Mouse (Mus musculus): ENCODE data around the gene Cdcp2. TPM values are rescaled to one million over a fixed set of nuclear protein-coding genes. Genes with fewer than 3 reads are reported as not detected.

Gene Cdcp2
- polyA plus RNA-seq, 1 experiment from 2014 or later = not detected

GRCm38 (mm10) chr4:107159166-107159773 is 62.6 kb downstream of the Cdcp2 start:
- 82% methylated on average over 11 of the region's 11 CpGs for WGBS (ENCODE audit: insufficient replicate concordance)
- no peak overlapping the region for H3K9ac ChIP-seq (ENCODE audit: low read depth, low read length)
- H3K4me1 ChIP-seq (ENCODE audit: control insufficient read depth, low read depth, low read length) = no peaks in the 10 kb centered on the region
- H3K4me2 ChIP-seq (ENCODE audit: low read depth, low read length) = no peak overlapping the region
- no peaks in the 10 kb centered on the region; the same call in 1 of the 2 replicates for H3K36me3 ChIP-seq (ENCODE audit: control insufficient read depth, insufficient read depth)
- no peak overlapping the region for H3K4me3 ChIP-seq (ENCODE audit: low read depth, low read length)
- no peak for ATAC-seq (ENCODE audit: low read depth)
- no peaks in the 10 kb centered on the region for H3K9me3 ChIP-seq (replicated peaks; ENCODE audit: control insufficient read depth, low read length)
- no peak overlapping the region for H3K27ac ChIP-seq (ENCODE audit: low read length)
- no peaks in the 10 kb centered on the region for H3K27me3 ChIP-seq (ENCODE audit: control insufficient read depth, insufficient read depth, low read depth, low read length)

GRCm38 (mm10) chr4:107160181-107160580 is 63.5 kb downstream of the Cdcp2 start:
- ATAC-seq (ENCODE audit: low read depth) = no peak
- H3K9me3 ChIP-seq (replicated peaks; ENCODE audit: control insufficient read depth, low read length) = no peaks in the 10 kb centered on the region
- no peaks in the 10 kb centered on the region for H3K4me1 ChIP-seq (ENCODE audit: control insufficient read depth, low read depth, low read length)
- H3K4me2 ChIP-seq (ENCODE audit: low read depth, low read length) = no peak overlapping the region
- no peak overlapping the region for H3K9ac ChIP-seq (ENCODE audit: low read depth, low read length)
- H3K27me3 ChIP-seq (ENCODE audit: control insufficient read depth, insufficient read depth, low read depth, low read length) = no peaks in the 10 kb centered on the region
- H3K27ac ChIP-seq (ENCODE audit: low read length) = no peak overlapping the region
- peaks cover 4% of the 10 kb centered on the region for H3K36me3 ChIP-seq (ENCODE audit: control insufficient read depth, insufficient read depth)
- no peak overlapping the region for H3K4me3 ChIP-seq (ENCODE audit: low read depth, low read length)
- 80% methylated on average over 8 of the region's 8 CpGs for WGBS (ENCODE audit: insufficient replicate concordance)

Other genes starting within 250 kb of the Cdcp2 start
- 27.4 and 31.5 TPM in 2 replicates for gene Ssbp3, start 186.2 kb upstream of the Cdcp2 start, polyA plus RNA-seq (2015; fragmentation: Nextera tagmentation; extraction: Ambion mirVana)
- gene Mrpl37, start 30.0 kb upstream of the Cdcp2 start, polyA plus RNA-seq (2015; fragmentation: Nextera tagmentation; extraction: Ambion mirVana) = 45.5 and 47.7 TPM in 2 replicates
- gene Cyb5rl, start 29.9 kb upstream of the Cdcp2 start, polyA plus RNA-seq (2015; fragmentation: Nextera tagmentation; extraction: Ambion mirVana) = 1.3 and 1.8 TPM in 2 replicates
- 196 and 197 TPM in 2 replicates for gene Tmem59, start 81.5 kb downstream of the Cdcp2 start, polyA plus RNA-seq (2015; fragmentation: Nextera tagmentation; extraction: Ambion mirVana)
- 11.7 and 19.8 TPM in 2 replicates for gene Tceanc2, start 82.2 kb downstream of the Cdcp2 start, polyA plus RNA-seq (2015; fragmentation: Nextera tagmentation; extraction: Ambion mirVana)
- not detected in 2 replicates for gene Ldlrad1, start 112.3 kb downstream of the Cdcp2 start, polyA plus RNA-seq (2015; fragmentation: Nextera tagmentation; extraction: Ambion mirVana)
- gene Lrrc42, start 156.6 kb downstream of the Cdcp2 start, polyA plus RNA-seq (2015; fragmentation: Nextera tagmentation; extraction: Ambion mirVana) = 13.6 and 14.4 TPM in 2 replicates
- 6.4 and 8.1 TPM in 2 replicates for gene Hspb11, start 156.7 kb downstream of the Cdcp2 start, polyA plus RNA-seq (2015; fragmentation: Nextera tagmentation; extraction: Ambion mirVana)
- gene Dio1, start 210.3 kb downstream of the Cdcp2 start, polyA plus RNA-seq (2015; fragmentation: Nextera tagmentation; extraction: Ambion mirVana) = 0.08 and 0.15 TPM in 2 replicates
- 21.6 and 22.4 TPM in 2 replicates for gene Yipf1, start 217.5 kb downstream of the Cdcp2 start, polyA plus RNA-seq (2015; fragmentation: Nextera tagmentation; extraction: Ambion mirVana)

Data from liver, embryonic 16.5 days (tissue).